Mouse (Mus musculus) midbrain, embryonic 15.5 days (tissue): ENCODE data around the gene Pld5. TPM values are rescaled to one million over a fixed set of nuclear protein-coding genes. Genes with fewer than 3 reads are reported as not detected.

Experiments used
- ATAC-seq: fragments of 200-750 bp; cut with Nextera tagmentation; replicated peaks from 2 replicates; pipeline ENCODE4 v1.8.0; 2017; ENCODE audit warnings: moderate TSS enrichment
- H3K27ac ChIP-seq: fragments of 300-500 bp; sonication (generic); 2 replicates; pipeline ENCODE4 v1.5.1; 2015; ENCODE audit warnings: mild to moderate bottlenecking, inconsistent platforms
- H3K27me3 ChIP-seq: fragments of 300-500 bp; sonication (generic); replicated peaks from 2 replicates; pipeline ENCODE4 v1.6.1; 2015; ENCODE audit warnings: inconsistent platforms
- H3K36me3 ChIP-seq: fragments of 300-500 bp; sonication (generic); replicated peaks from 2 replicates; pipeline ENCODE4 v1.6.1; 2015; ENCODE audit warnings: inconsistent platforms
- H3K4me1 ChIP-seq: fragments of 300-500 bp; sonication (generic); 2 replicates; pipeline ENCODE4 v1.6.1; 2015; ENCODE audit warnings: inconsistent platforms
- H3K4me2 ChIP-seq: fragments of 300-500 bp; sonication (generic); 2 replicates; pipeline ENCODE4 v1.6.1; 2015; ENCODE audit warnings: inconsistent platforms, mild to moderate bottlenecking, moderate library complexity
- H3K4me3 ChIP-seq: fragments of 300-500 bp; sonication (generic); 2 replicates; pipeline ENCODE4 v1.5.1; 2015; ENCODE audit warnings: mild to moderate bottlenecking, inconsistent platforms
- H3K9ac ChIP-seq: fragments of 300-500 bp; sonication (generic); 2 replicates; pipeline ENCODE4 v1.6.1; 2015; ENCODE audit warnings: mild to moderate bottlenecking, inconsistent platforms
- H3K9me3 ChIP-seq: fragments of 300-500 bp; sonication (generic); 2 replicates; pipeline ENCODE4 v1.6.1; 2016; ENCODE audit warnings: inconsistent platforms
- WGBS: fragments of 180-500 bp; shearing (Covaris S2); methylation state at CpG from one replicate; pipeline ENCODE4 v1.1.7; 2015; ENCODE audit warnings: mixed read lengths; 5-methylcytosine and 5-hydroxymethylcytosine counted together
- polyA plus RNA-seq: library from polyadenylated mRNA; unstranded; fragments of >200 nt; fragmentation: Nextera tagmentation; extraction: Ambion mirVana; gene quantifications from 2 replicates; pipeline ENCODE4 v1.2.1, GENCODE M21; 2015

The Pld5 gene
- polyA plus RNA-seq, 1 experiment from 2014 or later: 5.0 TPM

DNA sequence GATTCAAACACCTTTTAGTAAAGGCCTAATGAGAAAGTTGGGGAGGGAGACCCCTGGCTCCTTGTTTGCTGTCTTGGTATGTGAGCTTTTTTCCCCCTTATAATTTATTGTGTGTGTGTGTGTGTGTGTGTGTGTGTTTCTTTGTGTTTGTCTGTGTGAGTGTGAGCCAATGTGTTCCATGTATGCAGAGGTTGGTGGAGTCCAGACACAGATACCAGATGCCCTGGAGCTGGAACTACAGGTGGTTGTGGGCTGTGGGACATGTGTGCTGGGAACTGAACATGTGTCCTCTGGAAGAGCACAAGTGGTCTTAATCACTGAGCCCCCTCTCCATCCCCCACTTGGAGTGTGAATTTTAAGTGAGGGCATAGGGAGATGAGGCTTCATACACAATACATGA lies 199.3 kb downstream of the Pld5 start:
- Histone ChIP-seq H3K9ac (no peak overlapping the region), H3K27me3 (no peaks in the 10 kb centered on the region), H3K4me3 (no peak overlapping the region), H3K4me1 (peaks cover 7% of the 10 kb centered on the region; the same call in 1 of the 2 replicates), H3K27ac (no peak overlapping the region), H3K9me3 (no peaks in the 10 kb centered on the region), H3K36me3 (no peaks in the 10 kb centered on the region), H3K4me2 (no peak overlapping the region)
- peak; percentile 40 for ATAC-seq

GRCm38 (mm10) chr1:176075409-176075808 lies 199.7 kb downstream of the Pld5 start:
- Histone ChIP-seq H3K4me1 (peaks cover 7% of the 10 kb centered on the region; the same call in 1 of the 2 replicates), H3K27me3 (no peaks in the 10 kb centered on the region), H3K27ac (0 out of 2 replicates have a peak overlapping the region, but pooled peaks have one; percentile 13), H3K9ac (no peak overlapping the region), H3K4me2 (no peak overlapping the region), H3K36me3 (no peaks in the 10 kb centered on the region), H3K9me3 (no peaks in the 10 kb centered on the region), H3K4me3 (no peak overlapping the region)
- ATAC-seq: peak; percentile 89
- WGBS: 39% methylated on average over 1 of the region's 1 CpGs

DNA sequence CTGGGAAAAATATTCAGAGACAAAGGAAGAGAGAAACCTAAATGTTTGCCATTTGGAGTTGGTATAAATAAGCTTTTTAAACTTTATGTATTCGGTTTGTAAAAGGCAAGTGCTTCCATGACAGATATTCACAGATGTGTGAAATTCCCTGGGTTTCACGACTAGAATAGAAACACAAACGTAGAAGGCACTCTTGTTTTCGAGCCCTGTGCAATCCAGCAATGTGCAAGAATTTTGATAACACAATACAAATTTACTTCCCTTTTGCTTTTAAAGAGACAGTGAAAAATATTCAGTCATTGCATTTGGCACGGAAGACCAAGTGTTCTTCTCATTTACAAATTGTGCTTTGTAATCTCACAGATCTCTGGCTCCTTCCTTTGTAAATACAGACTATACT lies 200.6 kb downstream of the Pld5 start:
- Histone ChIP-seq H3K4me3 (no peak overlapping the region), H3K4me2 (no peak overlapping the region), H3K27ac (no peak overlapping the region), H3K9me3 (no peaks in the 10 kb centered on the region), H3K9ac (no peak overlapping the region), H3K27me3 (no peaks in the 10 kb centered on the region), H3K36me3 (no peaks in the 10 kb centered on the region), H3K4me1 (peaks cover 7% of the 10 kb centered on the region; the same call in 1 of the 2 replicates)
- 69% methylated on average over 5 of the region's 5 CpGs for WGBS
- no peak for ATAC-seq

GRCm38 (mm10) chr1:176065281-176065680 lies 209.8 kb downstream of the Pld5 start:
- ATAC-seq: no peak
- Histone ChIP-seq H3K36me3 (no peaks in the 10 kb centered on the region), H3K4me3 (no peak overlapping the region), H3K4me1 (no peaks in the 10 kb centered on the region), H3K27me3 (no peaks in the 10 kb centered on the region), H3K27ac (no peak overlapping the region), H3K9ac (no peak overlapping the region), H3K9me3 (no peaks in the 10 kb centered on the region), H3K4me2 (no peak overlapping the region)

GRCm38 (mm10) chr1:176064471-176064870 lies 210.6 kb downstream of the Pld5 start:
- ATAC-seq: no peak

GRCm38 (mm10) chr1:176053653-176054052 lies 221.5 kb downstream of the Pld5 start:
- WGBS: 58% methylated on average over 1 of the region's 1 CpGs
- Histone ChIP-seq H3K9me3 (no peaks in the 10 kb centered on the region), H3K4me1 (no peaks in the 10 kb centered on the region), H3K27ac (no peak overlapping the region), H3K27me3 (no peaks in the 10 kb centered on the region), H3K4me3 (no peak overlapping the region), H3K4me2 (no peak overlapping the region), H3K36me3 (no peaks in the 10 kb centered on the region), H3K9ac (no peak overlapping the region)
- no peak for ATAC-seq

More at GRCm38 (mm10) chr1:176064471-176064870, 210.6 kb downstream of the Pld5 start:
- Histone ChIP-seq H3K9me3 (no peaks in the 10 kb centered on the region), H3K4me1 (no peaks in the 10 kb centered on the region), H3K27ac (no peak overlapping the region), H3K36me3 (no peaks in the 10 kb centered on the region), H3K9ac (no peak overlapping the region), H3K27me3 (no peaks in the 10 kb centered on the region), H3K4me3 (no peak overlapping the region), H3K4me2 (no peak overlapping the region)

- H3K36me3 ChIP-seq: no peaks in the 10 kb centered on the region
- no peaks in the 10 kb centered on the region for H3K4me1 ChIP-seq
- H3K27me3 ChIP-seq: no peaks in the 10 kb centered on the region
- ATAC-seq: no peak
- no peaks in the 10 kb centered on the region for H3K9me3 ChIP-seq
- WGBS: 72% methylated on average over 5 of the region's 5 CpGs
- no peak overlapping the region for H3K4me3 ChIP-seq
- H3K9ac ChIP-seq: no peak overlapping the region
- H3K27ac ChIP-seq: no peak overlapping the region
- no peak overlapping the region for H3K4me2 ChIP-seq
Observed at GRCm38 (mm10) chr1:176046995-176047394, 228.1 kb downstream of the Pld5 start.

GRCm38 (mm10) chr1:176046375-176046774 lies 228.7 kb downstream of the Pld5 start:
- no peak overlapping the region for H3K27ac ChIP-seq
- no peak for ATAC-seq
- no peaks in the 10 kb centered on the region for H3K36me3 ChIP-seq
- H3K4me3 ChIP-seq: no peak overlapping the region
- no peak overlapping the region for H3K4me2 ChIP-seq
- 89% methylated on average over 1 of the region's 1 CpGs for WGBS
- no peaks in the 10 kb centered on the region for H3K4me1 ChIP-seq
- H3K9ac ChIP-seq: no peak overlapping the region
- H3K9me3 ChIP-seq: no peaks in the 10 kb centered on the region
- H3K27me3 ChIP-seq: no peaks in the 10 kb centered on the region

- no peak overlapping the region for H3K9ac ChIP-seq
- WGBS: 76% methylated on average over 4 of the region's 4 CpGs
- no peaks in the 10 kb centered on the region for H3K9me3 ChIP-seq
- no peak for ATAC-seq
- no peak overlapping the region for H3K4me2 ChIP-seq
- no peaks in the 10 kb centered on the region for H3K27me3 ChIP-seq
- no peaks in the 10 kb centered on the region for H3K36me3 ChIP-seq
- no peak overlapping the region for H3K4me3 ChIP-seq
- no peak overlapping the region for H3K27ac ChIP-seq
- no peaks in the 10 kb centered on the region for H3K4me1 ChIP-seq
Observed at GRCm38 (mm10) chr1:176043056-176043455, 232.1 kb downstream of the Pld5 start.

- Histone ChIP-seq H3K4me1 (0 out of 2 replicates have a peak, but pooled peaks cover 3% of the 10 kb centered on the region), H3K9me3 (no peaks in the 10 kb centered on the region), H3K4me2 (no peak overlapping the region), H3K4me3 (no peak overlapping the region), H3K36me3 (no peaks in the 10 kb centered on the region), H3K9ac (no peak overlapping the region), H3K27ac (no peak overlapping the region), H3K27me3 (no peaks in the 10 kb centered on the region)
- WGBS: 57% methylated on average over 3 of the region's 3 CpGs
- no peak for ATAC-seq
Observed at GRCm38 (mm10) chr1:176039923-176040322, 235.2 kb downstream of the Pld5 start.

- Histone ChIP-seq H3K27ac (no peak overlapping the region), H3K27me3 (no peaks in the 10 kb centered on the region), H3K36me3 (no peaks in the 10 kb centered on the region), H3K9ac (no peak overlapping the region), H3K4me3 (no peak overlapping the region), H3K4me1 (0 out of 2 replicates have a peak, but pooled peaks cover 3% of the 10 kb centered on the region), H3K9me3 (no peaks in the 10 kb centered on the region), H3K4me2 (no peak overlapping the region)
- ATAC-seq: no peak
- 61% methylated on average over 3 of the region's 3 CpGs for WGBS
Observed at GRCm38 (mm10) chr1:176036028-176036427, 239.1 kb downstream of the Pld5 start.

DNA sequence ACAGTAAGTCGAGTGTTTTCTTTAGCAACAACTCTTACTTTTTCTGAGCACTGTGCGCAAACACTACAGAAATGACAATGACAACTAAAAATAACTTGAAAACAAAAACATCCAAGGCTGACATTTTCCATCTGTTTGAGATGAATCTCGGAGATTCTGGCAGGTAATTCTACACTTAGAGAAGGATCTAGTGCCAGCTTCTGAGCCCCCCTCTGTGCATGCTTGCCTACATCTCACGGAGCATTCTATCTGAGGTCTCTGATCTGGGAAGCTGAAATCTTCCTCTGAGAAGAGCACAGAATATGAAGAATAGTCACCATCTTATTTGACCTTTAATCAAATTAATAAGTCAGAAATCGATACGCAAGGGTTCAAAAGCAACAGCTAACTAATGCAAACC lies 240.4 kb downstream of the Pld5 start:
- ATAC-seq: no peak
- 0 out of 2 replicates have a peak, but pooled peaks cover 3% of the 10 kb centered on the region for H3K4me1 ChIP-seq
- no peaks in the 10 kb centered on the region for H3K27me3 ChIP-seq
- WGBS: 81% methylated on average over 6 of the region's 6 CpGs
- H3K9me3 ChIP-seq: no peaks in the 10 kb centered on the region
- H3K4me2 ChIP-seq: no peak overlapping the region
- H3K36me3 ChIP-seq: no peaks in the 10 kb centered on the region
- no peak overlapping the region for H3K9ac ChIP-seq
- H3K27ac ChIP-seq: no peak overlapping the region
- H3K4me3 ChIP-seq: no peak overlapping the region

GRCm38 (mm10) chr1:176033698-176034097 lies 241.4 kb downstream of the Pld5 start:
- 76% methylated on average over 5 of the region's 5 CpGs for WGBS
- ATAC-seq: no peak

More at GRCm38 (mm10) chr1:176033698-176034097, 241.4 kb downstream of the Pld5 start:
- Histone ChIP-seq H3K4me3 (no peak overlapping the region), H3K27ac (no peak overlapping the region), H3K9ac (no peak overlapping the region), H3K27me3 (no peaks in the 10 kb centered on the region), H3K9me3 (no peaks in the 10 kb centered on the region), H3K36me3 (no peaks in the 10 kb centered on the region), H3K4me1 (0 out of 2 replicates have a peak, but pooled peaks cover 3% of the 10 kb centered on the region), H3K4me2 (no peak overlapping the region)
